In the genomic region with DNA sequence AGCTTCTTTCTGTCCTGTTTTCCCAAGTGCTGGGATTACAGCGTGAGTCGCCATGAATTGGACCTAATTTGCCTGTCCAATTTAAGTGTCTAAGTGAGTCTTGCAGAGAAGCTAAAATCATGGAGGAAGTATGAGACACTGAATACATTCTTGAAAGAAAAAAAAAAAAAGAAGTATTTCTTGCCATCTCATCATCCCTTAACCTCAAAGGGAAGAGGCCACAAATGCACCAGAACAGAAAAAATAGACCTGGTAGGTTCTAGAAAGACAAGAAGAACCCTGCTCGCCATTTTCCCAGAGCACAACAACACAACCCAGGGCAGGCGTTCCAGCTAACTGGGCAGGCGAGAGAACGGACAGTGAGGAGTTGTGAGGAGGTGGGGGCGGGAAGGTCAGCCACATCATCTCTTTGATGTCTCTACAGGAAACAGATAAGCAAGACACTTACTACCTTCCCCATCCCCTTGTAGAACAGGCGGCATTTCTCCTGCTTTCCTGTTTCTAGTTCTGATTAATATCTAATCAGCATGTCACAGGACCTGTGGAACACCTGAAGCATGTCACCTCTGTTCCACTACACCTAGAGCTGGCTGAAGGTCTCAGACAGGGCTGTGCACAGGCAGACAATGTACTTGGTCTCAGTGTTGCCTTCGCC, we compare ENCODE assay signal across 21 mouse cellular contexts. TPM values are rescaled to one million over a fixed set of nuclear protein-coding genes. Genes with fewer than 3 reads are reported as not detected.
DNase-seq lines count a peak whose midpoint lies in the region; ATAC-seq and TF ChIP-seq lines count a peak whose summit lies in the region.
"Had no signal": no experiment of that assay in that cellular context is flagged by ENCODE, and none has a peak within 500 bp of the region (broad histone marks: within the 10 kb centered on the region; RNA-seq: fewer than 3 reads in every experiment).

No protein-coding gene starts in this region.

- ATAC-seq in heart, embryonic 16.5 days (replicated peaks; ENCODE audit: extremely low read depth, insufficient read depth, low FRiP score) = no peak
- ATAC-seq in common myeloid progenitor, adult 5-6 weeks (replicated peaks; ENCODE audit: low read depth, poor library complexity, severe bottlenecking) = peak; percentile 82
- ATAC-seq in megakaryocyte progenitor cell, adult 5-6 weeks (replicated peaks; ENCODE audit: poor library complexity) = peak; percentile 74
- no peak for ATAC-seq in hindbrain, postnatal 0 days
- ATAC-seq: intestine, embryonic 15.5 days had no signal

- intact Hi-C loops in heart, postnatal 14 days (cut with DNase I) = no loop called here

- 0 out of 2 replicates have a peak overlapping the region, but pooled peaks have one; percentile 29 for H3K27ac ChIP-seq in heart, embryonic 16.5 days (ENCODE audit: low read length)
- no peak overlapping the region; the same call in 1 of the 2 replicates for H3K27ac ChIP-seq in hindbrain, postnatal 0 days
- H3K27ac ChIP-seq: embryonic facial prominence, embryonic 15.5 days; heart, embryonic 13.5 days; hindbrain, embryonic 12.5 days; intestine, embryonic 15.5 days; limb, embryonic 10.5 days had no signal

- no peaks in the 10 kb centered on the region for H3K9me3 ChIP-seq in heart, embryonic 16.5 days (replicated peaks; ENCODE audit: control insufficient read depth, low read length)
- no peaks in the 10 kb centered on the region for H3K9me3 ChIP-seq in hindbrain, postnatal 0 days (ENCODE audit: low read length)
- H3K9me3 ChIP-seq: embryonic facial prominence, embryonic 15.5 days; heart, embryonic 13.5 days; hindbrain, embryonic 12.5 days; intestine, embryonic 15.5 days; limb, embryonic 10.5 days had no signal

- no peak overlapping the region for H3K9ac ChIP-seq in heart, embryonic 16.5 days (ENCODE audit: low read length)
- H3K9ac ChIP-seq in hindbrain, postnatal 0 days (replicated peaks; ENCODE audit: low read length) = no peak overlapping the region
- H3K9ac ChIP-seq: embryonic facial prominence, embryonic 15.5 days; heart, embryonic 13.5 days; hindbrain, embryonic 12.5 days; intestine, embryonic 15.5 days had no signal

- H3K4me1 ChIP-seq in heart, embryonic 16.5 days (ENCODE audit: control insufficient read depth, insufficient read depth, low read length) = peaks cover 11% of the 10 kb centered on the region
- H3K4me1 ChIP-seq in hindbrain, postnatal 0 days (ENCODE audit: insufficient read depth, low read length) = no peaks in the 10 kb centered on the region
- H3K4me1 ChIP-seq: embryonic facial prominence, embryonic 15.5 days; hindbrain, embryonic 12.5 days; intestine, embryonic 15.5 days; limb, embryonic 10.5 days had no signal

- H3K27me3 ChIP-seq in heart, embryonic 16.5 days (ENCODE audit: control insufficient read depth, insufficient read depth, low read length) = no peaks in the 10 kb centered on the region
- H3K27me3 ChIP-seq in hindbrain, postnatal 0 days (ENCODE audit: insufficient read depth, low read length) = no peaks in the 10 kb centered on the region
- H3K27me3 ChIP-seq: embryonic facial prominence, embryonic 15.5 days; heart, embryonic 13.5 days; hindbrain, embryonic 12.5 days; intestine, embryonic 15.5 days had no signal

- H3K36me3 ChIP-seq in heart, embryonic 16.5 days (ENCODE audit: control insufficient read depth, insufficient read depth) = peaks cover 21% of the 10 kb centered on the region
- H3K36me3 ChIP-seq in hindbrain, postnatal 0 days (ENCODE audit: insufficient read depth, low read length) = no peaks in the 10 kb centered on the region
- H3K36me3 ChIP-seq: embryonic facial prominence, embryonic 15.5 days; hindbrain, embryonic 12.5 days; intestine, embryonic 15.5 days; limb, embryonic 10.5 days had no signal

- TF ChIP-seq CTCF in hindbrain, postnatal 0 days (IDR thresholded peaks at IDR 0.05; ENCODE audit: low read depth) = no peak

- no peak for DNase-seq in heart, postnatal 14 days
- DNase-seq in CD4-positive, CD25-positive, alpha-beta regulatory T cell, adult 2 months (ENCODE audit: low read depth, low spot score) = peak; percentile 46
- no peak for DNase-seq in layer of hippocampus, adult 18-20 months (ENCODE audit: low spot score in 2 of 2)
- no peak for DNase-seq in right cerebral cortex, postnatal 10 days (ENCODE audit: low spot score in 2 of 2)
- DNase-seq in hindbrain, postnatal 0 days (ENCODE audit: low spot score) = no peak
- DNase-seq: adrenal gland, adult 8-10 months; cerebellum, adult 8-10 months; lung, postnatal 10 days; right cerebral cortex, adult 18-20 months; thymus, postnatal 14 days had no signal

- no peak overlapping the region for H3K4me2 ChIP-seq in heart, embryonic 16.5 days (ENCODE audit: low read depth, low read length)
- H3K4me2 ChIP-seq in hindbrain, postnatal 0 days (ENCODE audit: low read depth, low read length) = no peak overlapping the region
- H3K4me2 ChIP-seq: embryonic facial prominence, embryonic 15.5 days; heart, embryonic 13.5 days; hindbrain, embryonic 12.5 days; intestine, embryonic 15.5 days; liver, embryonic 11.5 days; midbrain, embryonic 11.5 days had no signal

- 75% methylated on average over 9 of the region's 9 CpGs for WGBS in heart, embryonic 16.5 days
- WGBS in hindbrain, postnatal 0 days = 93% methylated on average over 9 of the region's 9 CpGs

- no peak overlapping the region for H3K4me3 ChIP-seq in heart, embryonic 16.5 days (ENCODE audit: low read length)
- no peak overlapping the region for H3K4me3 ChIP-seq in hindbrain, postnatal 0 days (ENCODE audit: low read length)
- H3K4me3 ChIP-seq: embryonic facial prominence, embryonic 15.5 days; heart, embryonic 13.5 days; hindbrain, embryonic 12.5 days; intestine, embryonic 15.5 days; limb, embryonic 10.5 days; myocyte had no signal

RNA-seq across cellular contexts. Expression of a gene that starts 10.5 kb away (rescaled TPM):
- polyA plus RNA-seq in heart, embryonic 16.5 days (2015; fragmentation: Nextera tagmentation; extraction: Ambion mirVana) = 88.9 and 92.1 TPM in 2 replicates
- total RNA-seq in heart, postnatal 14 days (2021) = 100 to 1,000 TPM in 1 of 2 experiments, 10 to 100 TPM in 1; 99.1 to 105 TPM
- 3.5 and 8.3 TPM in 2 replicates for total RNA-seq in common myeloid progenitor, adult 5-6 weeks (2017)
- 0.98 and 2.7 TPM in 2 replicates for total RNA-seq in megakaryocyte progenitor cell, adult 5-6 weeks (2015)
- total RNA-seq in megakaryocyte progenitor cell, adult 5-6 weeks (2017) = 0.17 and 1.3 TPM in 2 replicates
- total RNA-seq in layer of hippocampus, adult 18-20 months (2021) = 100 to 1,000 TPM; 112 to 113 TPM
- 61.1 and 61.6 TPM in 2 replicates for total RNA-seq in hindbrain, postnatal 0 days (2014; rRNA removed)
- 40.9 and 46.9 TPM in 2 replicates for polyA plus RNA-seq in hindbrain, postnatal 0 days (2015; fragmentation: Nextera tagmentation; extraction: Ambion mirVana)

Comparison
In these comparisons a context has a peak if more than half of its experiments do, and no peak if none do; other contexts are left out.
1. ATAC-seq: peak in common myeloid progenitor, adult 5-6 weeks (single experiment) and megakaryocyte progenitor cell, adult 5-6 weeks (single experiment); none in heart, embryonic 16.5 days (single experiment) and hindbrain, postnatal 0 days (single experiment).